Mouse (Mus musculus): ENCODE results near the gene Tollip.

The Tollip gene

GRCm38 (mm10) chr7:141835941-141836340, 82.4 kb downstream of the Tollip start:
- in situ Hi-C loops (cut with MboI; ENCODE audit: low pct_unique_long_range_greater_than_20kb in 1 of 2, low sequenced_read_pairs in 2 of 2, unreplicated experiment in 1 of 2): no loop called here
